ENCODE assay signal across 9 mouse cellular contexts in genomic region chr2:16450838-16451665, GRCm38 (mm10).
DNase-seq lines count a peak whose midpoint lies in the region; ATAC-seq lines count a peak whose summit lies in the region.
"Had no signal": no experiment of that assay in that cellular context is flagged by ENCODE, and none has a peak within 500 bp of the region (broad histone marks: within the 10 kb centered on the region; RNA-seq: fewer than 3 reads in every experiment).

No protein-coding gene starts in this region.

- H3K4me3 ChIP-seq in forebrain, embryonic 13.5 days = no peak overlapping the region
- no peak overlapping the region for H3K4me3 ChIP-seq in hindbrain, embryonic 15.5 days
- H3K4me3 ChIP-seq in lung, embryonic 15.5 days = no peak overlapping the region
- H3K4me3 ChIP-seq in stomach, embryonic 16.5 days (replicated peaks; ENCODE audit: low read length) = no peak overlapping the region
- H3K4me3 ChIP-seq: liver, embryonic 15.5 days had no signal

- H3K27ac ChIP-seq in forebrain, embryonic 13.5 days = no peak overlapping the region
- H3K27ac ChIP-seq in hindbrain, embryonic 15.5 days (replicated peaks) = no peak overlapping the region
- H3K27ac ChIP-seq in lung, embryonic 15.5 days = peak overlapping the region; percentile 16; the same call in 1 of the 2 replicates
- H3K27ac ChIP-seq in stomach, embryonic 16.5 days (ENCODE audit: low read length) = peak overlapping the region; percentile 71
- H3K27ac ChIP-seq: liver, embryonic 15.5 days had no signal

- no peak overlapping the region for H3K9ac ChIP-seq in forebrain, embryonic 13.5 days
- H3K9ac ChIP-seq in hindbrain, embryonic 15.5 days = no peak overlapping the region
- H3K9ac ChIP-seq in lung, embryonic 15.5 days = no peak overlapping the region
- no peak overlapping the region for H3K9ac ChIP-seq in stomach, embryonic 16.5 days (ENCODE audit: low read length)
- H3K9ac ChIP-seq: liver, embryonic 15.5 days had no signal

- H3K9me3 ChIP-seq in forebrain, embryonic 13.5 days (replicated peaks) = 0 out of 2 replicates have a peak, but pooled peaks cover 2% of the 10 kb centered on the region
- no peaks in the 10 kb centered on the region for H3K9me3 ChIP-seq in hindbrain, embryonic 15.5 days
- no peaks in the 10 kb centered on the region for H3K9me3 ChIP-seq in lung, embryonic 15.5 days
- no peaks in the 10 kb centered on the region for H3K9me3 ChIP-seq in stomach, embryonic 16.5 days (replicated peaks; ENCODE audit: control insufficient read depth, low read length)
- H3K9me3 ChIP-seq: liver, embryonic 15.5 days had no signal

- 15% methylated on average over 7 of the region's 7 CpGs for WGBS in forebrain, embryonic 13.5 days
- 45% methylated on average over 7 of the region's 7 CpGs for WGBS in hindbrain, embryonic 15.5 days
- 75% methylated on average over 7 of the region's 7 CpGs for WGBS in lung, embryonic 15.5 days
- 54% methylated on average over 7 of the region's 7 CpGs for WGBS in stomach, embryonic 16.5 days

- peak; percentile 42 for DNase-seq in embryo, embryonic 10 days (ENCODE audit: low spot score)
- DNase-seq in thymus, postnatal 0 days (ENCODE audit: low spot score) = no peak

- ATAC-seq in forebrain, embryonic 13.5 days = peak; percentile 69; the same call in 1 of the 2 replicates
- ATAC-seq in hindbrain, embryonic 15.5 days (ENCODE audit: low FRiP score, low read depth) = peak; percentile 77
- peak; percentile 23; the same call in 1 of the 2 replicates for ATAC-seq in lung, embryonic 15.5 days (ENCODE audit: borderline replicate concordance, extremely low read depth, low FRiP score, low TSS enrichment)
- peak; percentile 60 for ATAC-seq in stomach, embryonic 16.5 days (ENCODE audit: insufficient read depth, low FRiP score)
- no peak for ATAC-seq in cerebellum, adult (ENCODE audit: insufficient number of reproducible peaks, low FRiP score, low TSS enrichment)
- ATAC-seq in megakaryocyte, adult 5-6 weeks (ENCODE audit: poor library complexity, severe bottlenecking) = no peak

- no peaks in the 10 kb centered on the region for H3K36me3 ChIP-seq in forebrain, embryonic 13.5 days (ENCODE audit: poor library complexity, severe bottlenecking)
- H3K36me3 ChIP-seq in hindbrain, embryonic 15.5 days = no peaks in the 10 kb centered on the region
- H3K36me3 ChIP-seq in lung, embryonic 15.5 days = no peaks in the 10 kb centered on the region
- H3K36me3 ChIP-seq in stomach, embryonic 16.5 days (ENCODE audit: control insufficient read depth, insufficient read depth, low read length) = no peaks in the 10 kb centered on the region
- H3K36me3 ChIP-seq: liver, embryonic 15.5 days had no signal

- H3K27me3 ChIP-seq in forebrain, embryonic 13.5 days = no peaks in the 10 kb centered on the region
- H3K27me3 ChIP-seq in hindbrain, embryonic 15.5 days = no peaks in the 10 kb centered on the region
- no peaks in the 10 kb centered on the region for H3K27me3 ChIP-seq in lung, embryonic 15.5 days
- no peaks in the 10 kb centered on the region for H3K27me3 ChIP-seq in stomach, embryonic 16.5 days (ENCODE audit: control insufficient read depth, insufficient read depth, low read length)
- H3K27me3 ChIP-seq: liver, embryonic 15.5 days had no signal

- no peak overlapping the region for H3K4me2 ChIP-seq in forebrain, embryonic 13.5 days
- H3K4me2 ChIP-seq in hindbrain, embryonic 15.5 days = no peak overlapping the region
- H3K4me2 ChIP-seq in lung, embryonic 15.5 days = no peak overlapping the region
- peak overlapping the region; percentile 29; the same call in 1 of the 2 replicates for H3K4me2 ChIP-seq in stomach, embryonic 16.5 days (ENCODE audit: low read depth, low read length)
- H3K4me2 ChIP-seq: liver, embryonic 15.5 days had no signal

- H3K4me1 ChIP-seq in forebrain, embryonic 13.5 days = peaks cover 11% of the 10 kb centered on the region; the same call in 1 of the 2 replicates
- H3K4me1 ChIP-seq in hindbrain, embryonic 15.5 days (replicated peaks) = no peaks in the 10 kb centered on the region; the same call in 1 of the 2 replicates
- H3K4me1 ChIP-seq in lung, embryonic 15.5 days = peaks cover 14% of the 10 kb centered on the region; the same call in 1 of the 2 replicates
- H3K4me1 ChIP-seq in stomach, embryonic 16.5 days (ENCODE audit: control insufficient read depth, insufficient read depth, low read length) = peaks cover 9% of the 10 kb centered on the region; the same call in 1 of the 2 replicates
- H3K4me1 ChIP-seq: liver, embryonic 15.5 days had no signal

Comparison
In these comparisons a context has a peak if more than half of its experiments do, and no peak if none do; other contexts are left out.
1. ATAC-seq: peak in forebrain, embryonic 13.5 days (single experiment), hindbrain, embryonic 15.5 days (single experiment), lung, embryonic 15.5 days (single experiment) and stomach, embryonic 16.5 days (single experiment); none in cerebellum, adult (single experiment) and megakaryocyte, adult 5-6 weeks (single experiment).
2. H3K27ac ChIP-seq: peak in lung, embryonic 15.5 days (single experiment) and stomach, embryonic 16.5 days (single experiment); none in forebrain, embryonic 13.5 days (single experiment) and hindbrain, embryonic 15.5 days (single experiment).